Mouse (Mus musculus) neural tube, embryonic 13.5 days (tissue): ENCODE data around the gene 2510009E07Rik. TPM values are rescaled to one million over a fixed set of nuclear protein-coding genes. Genes with fewer than 3 reads are reported as not detected.

Experiments
- polyA plus RNA-seq: library from polyadenylated mRNA; unstranded; fragments of >200 nt; fragmentation: Nextera tagmentation; extraction: Ambion mirVana; gene quantifications from 2 replicates; pipeline ENCODE4 v1.2.1, GENCODE M21; 2015

Gene 2510009E07Rik
- polyA plus RNA-seq, 1 experiment from 2014 or later = 54.0 TPM

Other genes with a start within 250 kb of the 2510009E07Rik start
- 1.5 and 1.8 TPM in 2 replicates for gene Ehhadh, start 93.1 kb upstream of the 2510009E07Rik start, polyA plus RNA-seq
- gene Map3k13, start 99.7 kb upstream of the 2510009E07Rik start, polyA plus RNA-seq = 8.7 and 9.5 TPM in 2 replicates